Mouse (Mus musculus) urinary bladder, postnatal 25 days (tissue): Measurements from ENCODE around the gene Rbm47.
"Not testable (repeated sequence)": the region's sequence is repeated elsewhere in the genome, so short reads cannot be mapped to it uniquely, and the experiment has no call there.

Experiments
- DNase-seq: peaks from one replicate; pipeline ENCODE4 v3.0.0; 2022; ENCODE audit warnings: low spot score

The Rbm47 gene

GRCm38 (mm10) chr5:66014437-66014836 lies 158.5 kb downstream of the Rbm47 start:
- DNase-seq, result no peak

- no peak for DNase-seq
Measured at GRCm38 (mm10) chr5:66013999-66014398, 158.9 kb downstream of the Rbm47 start.

GRCm38 (mm10) chr5:66008245-66008967 lies 164.5 kb downstream of the Rbm47 start:
- no peak for DNase-seq

- no peak for DNase-seq
Measured at GRCm38 (mm10) chr5:66005041-66005678, 167.8 kb downstream of the Rbm47 start.

DNA sequence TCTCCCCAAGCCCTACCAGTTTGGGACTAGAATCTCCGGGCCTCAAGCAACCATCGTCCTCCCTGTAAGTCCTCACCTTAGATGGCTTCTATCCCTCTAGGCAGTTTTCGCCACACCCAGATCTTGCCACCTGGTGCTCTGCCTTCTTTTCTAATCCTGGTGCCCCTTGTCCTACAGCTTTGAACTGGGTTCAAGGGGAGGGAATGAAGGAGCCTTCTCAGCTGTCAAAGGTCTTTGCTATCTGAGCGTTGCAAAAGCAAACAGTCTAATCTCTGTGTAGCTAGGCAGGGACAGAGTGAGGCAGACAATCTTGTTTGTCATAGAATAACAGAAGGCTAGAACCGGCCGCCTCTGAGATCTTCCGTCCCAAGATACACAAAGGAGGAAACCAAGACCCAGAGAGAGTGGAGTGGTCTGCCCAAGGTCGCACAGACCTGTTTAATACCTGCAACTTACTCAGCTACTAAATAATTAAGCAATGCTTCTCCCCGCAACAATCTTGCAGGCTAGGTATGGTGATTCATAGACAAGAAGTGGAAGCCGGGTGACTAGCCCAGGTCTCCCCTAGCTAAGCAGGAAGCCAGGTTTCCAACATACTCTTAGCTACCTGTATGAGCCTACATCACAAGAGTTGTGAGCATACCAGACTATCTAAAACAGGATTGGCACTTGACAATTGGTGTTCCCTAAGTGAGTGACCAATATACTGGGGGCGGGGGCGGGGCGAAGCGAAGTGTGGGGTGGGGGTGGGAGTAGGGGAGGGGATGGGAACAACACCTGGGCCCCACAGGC lies 168.6 kb downstream of the Rbm47 start, which contains the start of gene 9130230L23Rik:
9130230L23Rik (minus strand) TSS at position 152 of the 792 bp plus-strand sequence.
- no peak for DNase-seq

GRCm38 (mm10) chr5:66001232-66001631 lies 171.7 kb downstream of the Rbm47 start:
- no peak for DNase-seq

DNA sequence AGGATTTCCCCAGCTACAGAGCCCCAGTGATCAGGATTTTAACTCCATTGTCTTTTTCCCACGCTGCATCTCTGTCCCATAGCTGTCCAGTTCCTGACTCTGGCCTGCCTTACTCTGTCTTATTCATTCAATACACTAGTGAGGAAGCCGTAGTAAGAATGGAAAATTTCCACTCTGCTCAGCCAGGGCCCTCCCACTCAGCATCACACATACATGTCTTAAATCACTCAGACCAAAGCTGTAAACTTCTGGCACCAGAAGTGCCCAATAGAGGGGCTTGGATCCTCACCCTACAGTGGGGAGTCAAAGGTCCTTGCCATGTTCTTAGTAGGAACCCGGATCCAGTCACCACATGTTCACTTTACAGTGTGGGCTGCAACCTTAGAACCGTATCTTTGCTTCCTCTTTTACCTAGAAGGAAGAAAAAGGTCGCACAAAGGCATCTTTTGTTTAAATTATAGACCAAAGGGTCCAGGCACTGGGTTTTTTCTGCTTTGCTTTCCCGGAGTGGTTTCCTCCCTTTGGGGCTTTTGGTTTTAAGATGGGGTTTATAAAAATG lies 172.3 kb downstream of the Rbm47 start:
- DNase-seq, result no peak

DNA sequence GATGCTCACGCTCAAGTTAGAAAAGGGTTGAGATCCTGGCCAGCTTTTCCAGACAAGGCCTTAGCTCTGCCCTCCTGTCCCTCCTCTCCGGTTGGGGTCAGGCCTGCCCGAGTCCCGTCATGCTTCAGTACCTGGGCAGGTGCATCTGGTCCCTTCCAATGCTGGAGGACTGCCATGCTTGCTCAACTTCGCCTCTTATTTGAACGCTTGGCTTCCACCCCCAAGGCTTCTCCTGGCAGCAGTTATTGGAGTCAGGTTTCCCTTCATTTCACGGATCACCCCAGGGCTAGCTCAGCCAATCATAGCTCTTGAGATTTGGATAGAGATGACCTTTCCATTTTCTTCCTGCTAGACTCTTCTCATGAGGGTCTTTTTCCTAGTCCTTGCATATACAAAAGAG lies 172.8 kb downstream of the Rbm47 start:
- DNase-seq, result no peak

GRCm38 (mm10) chr5:65999106-65999505 lies 173.8 kb downstream of the Rbm47 start:
- no peak for DNase-seq

- DNase-seq, result no peak
Measured at GRCm38 (mm10) chr5:65997813-65998212, 175.1 kb downstream of the Rbm47 start.

- DNase-seq, result no peak
Measured at GRCm38 (mm10) chr5:65994643-65995042, 178.3 kb downstream of the Rbm47 start.

- no peak for DNase-seq
Measured at GRCm38 (mm10) chr5:65991191-65991590, 181.7 kb downstream of the Rbm47 start.

DNA sequence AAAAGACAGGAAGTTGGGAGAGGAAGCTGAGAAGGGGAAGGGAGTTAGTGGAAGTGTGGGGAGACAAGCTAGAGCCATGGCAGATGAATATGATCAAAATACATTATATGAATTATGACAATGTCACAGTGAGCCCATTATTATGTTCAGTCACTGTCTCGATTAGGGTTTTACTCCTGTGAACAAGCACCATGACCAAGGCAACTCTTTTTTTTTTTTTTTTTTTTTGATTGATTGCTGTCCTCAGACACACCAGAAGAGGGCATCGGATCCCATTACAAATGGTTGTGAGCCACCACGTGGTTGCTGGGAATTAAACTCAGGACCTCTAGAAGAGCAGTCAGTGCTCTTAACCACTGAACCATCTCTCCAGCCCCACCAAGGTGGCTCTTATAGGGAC lies 185.9 kb downstream of the Rbm47 start:
- DNase-seq, result not testable (repeated sequence)

DNA sequence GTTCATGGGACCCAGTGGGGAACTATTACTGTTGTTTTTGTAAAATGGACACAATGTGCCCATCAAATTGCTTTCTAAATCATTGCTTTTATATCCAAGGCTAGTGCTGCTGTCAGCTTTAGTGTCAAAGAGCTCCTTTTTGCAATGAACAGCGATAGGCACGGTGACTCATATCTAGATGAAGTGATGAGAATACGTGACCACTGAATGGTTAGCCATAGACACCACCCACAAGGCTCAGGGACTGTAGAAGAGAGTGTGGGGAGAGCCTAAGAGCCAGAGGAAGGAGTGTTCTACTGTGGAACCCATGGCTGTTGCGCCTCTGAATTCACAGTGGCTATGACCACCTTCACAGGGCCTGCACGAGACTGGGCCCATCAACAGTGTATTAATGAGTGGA lies 186.5 kb downstream of the Rbm47 start:
- no peak for DNase-seq

GRCm38 (mm10) chr5:65975731-65976130 lies 197.2 kb downstream of the Rbm47 start:
- DNase-seq, result no peak

DNA sequence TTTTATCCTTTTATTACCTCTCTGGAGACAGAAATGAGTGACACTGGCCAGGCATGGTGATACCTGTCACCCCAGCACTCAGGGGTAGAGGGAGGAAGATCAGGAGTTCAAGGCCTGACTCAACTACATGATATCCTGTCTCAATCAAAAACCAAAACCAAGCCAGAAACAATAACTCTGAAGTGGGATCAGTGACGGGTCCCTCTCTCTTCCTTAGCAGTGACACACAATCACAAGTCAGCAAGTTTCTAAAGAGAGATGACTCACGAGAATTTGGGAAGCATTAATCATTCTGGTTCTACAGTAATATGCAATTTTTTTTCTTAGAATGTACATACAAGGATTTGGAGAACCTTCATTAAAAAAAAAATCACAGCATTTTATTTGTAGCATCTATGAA lies 199.7 kb downstream of the Rbm47 start:
- no peak for DNase-seq

DNA sequence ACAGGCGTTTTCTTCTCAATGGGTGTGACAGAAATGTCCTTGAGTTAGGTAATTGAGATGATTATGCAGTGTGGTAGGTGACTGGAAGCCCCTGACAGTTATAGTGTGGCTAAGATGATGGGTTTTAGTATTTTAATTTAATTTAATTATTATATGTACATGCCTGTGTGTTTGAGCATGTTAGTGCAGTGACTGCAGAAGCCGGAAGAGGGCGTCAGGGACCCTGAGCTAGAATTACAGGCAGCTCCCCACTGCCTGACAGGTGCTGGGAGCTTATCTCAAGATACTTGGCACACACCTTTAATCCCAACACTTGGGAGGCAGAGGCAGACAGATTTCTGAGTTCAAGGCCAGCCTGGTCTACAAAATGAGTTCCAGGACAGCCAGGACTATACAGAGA lies 204.9 kb downstream of the Rbm47 start:
- DNase-seq, result no peak

DNA sequence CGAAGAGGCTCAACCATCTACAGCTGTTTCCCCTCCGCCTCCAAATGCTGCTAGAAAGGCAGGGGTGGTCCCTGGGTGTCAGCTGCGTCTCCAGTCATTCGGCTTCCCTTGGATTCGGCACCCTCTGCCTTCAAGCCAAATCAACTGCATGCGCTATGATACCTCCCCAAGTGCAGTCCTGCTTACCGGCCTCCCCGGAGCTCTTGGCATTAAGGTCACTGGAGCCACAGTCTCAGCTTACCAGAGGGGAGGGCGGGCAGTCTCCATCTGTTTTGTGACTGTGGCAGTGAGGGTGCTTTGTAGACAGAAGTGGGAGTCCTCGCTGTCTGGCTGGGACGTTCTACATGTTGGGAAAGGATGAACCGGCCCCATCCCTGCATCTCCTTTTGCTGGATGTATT lies 205.8 kb downstream of the Rbm47 start:
- DNase-seq, result no peak
